Comparison of ENCODE assay signal across 9 mouse cellular contexts in genomic region chr8:13548831-13549230, GRCm38 (mm10). TPM values are rescaled to one million over a fixed set of nuclear protein-coding genes. Genes with fewer than 3 reads are reported as not detected.
A peak's percentile ranks its signal among the peaks of the same experiment; 100 is the strongest.
DNase-seq lines count a peak whose midpoint lies in the region; ATAC-seq and TF ChIP-seq lines count a peak whose summit lies in the region.
"Had no signal": no experiment of that assay in that cellular context is flagged by ENCODE, and none has a peak within 500 bp of the region (broad histone marks: within the 10 kb centered on the region; RNA-seq: fewer than 3 reads in every experiment).

No protein-coding gene starts in this region.

- peak overlapping the region; percentile 44 for H3K4me2 ChIP-seq in CH12.LX (ENCODE audit: insufficient read depth, low read depth, poor library complexity, severe bottlenecking)
- no peak overlapping the region for H3K4me2 ChIP-seq in forebrain, embryonic 11.5 days (ENCODE audit: low read depth, low read length, severe bottlenecking)
- no peak overlapping the region for H3K4me2 ChIP-seq in midbrain, embryonic 13.5 days (replicated peaks)

- H3K27me3 ChIP-seq in CH12.LX (replicated peaks), result no peaks in the 10 kb centered on the region
- no peaks in the 10 kb centered on the region for H3K27me3 ChIP-seq in forebrain, embryonic 11.5 days (ENCODE audit: control insufficient read depth, insufficient read depth, low read length)
- H3K27me3 ChIP-seq in midbrain, embryonic 13.5 days, result no peaks in the 10 kb centered on the region

- H3K4me3 ChIP-seq in CH12.LX (replicated peaks in 1 of 3; ENCODE audit: low read depth in 2 of 3, low read length in 2 of 3, poor library complexity in 1 of 3), result peak overlapping the region; percentile 20 to 44 (median 34)
- no peak overlapping the region for H3K4me3 ChIP-seq in forebrain, embryonic 11.5 days (ENCODE audit: low read depth, low read length)
- no peak overlapping the region for H3K4me3 ChIP-seq in midbrain, embryonic 13.5 days (replicated peaks)

- DNase-seq in adrenal gland, adult 2 months, result peak; percentile 53
- no peak for DNase-seq in adrenal gland, adult 18-20 months (ENCODE audit: low spot score in 2 of 2)
- peak; percentile 83 for DNase-seq in CH12.LX (ENCODE audit: extremely low read depth)
- peak; percentile 83 for DNase-seq in fat pad, adult 2 months (ENCODE audit: extremely low read depth, low read depth, low spot score)
- peak; percentile 64 for DNase-seq in kidney, adult 9 months
- peak; percentile 57 for DNase-seq in lung, postnatal 25 days (ENCODE audit: low spot score)
- DNase-seq in forebrain, embryonic 11.5 days (ENCODE audit: low spot score), result no peak

- peak overlapping the region; percentile 63 for H3K27ac ChIP-seq in CH12.LX (ENCODE audit: insufficient read depth, low read depth)
- no peak overlapping the region for H3K27ac ChIP-seq in forebrain, embryonic 11.5 days (ENCODE audit: low read depth, low read length)
- H3K27ac ChIP-seq in midbrain, embryonic 13.5 days, result no peak overlapping the region

- dilution Hi-C loops in CH12.LX (cut with MboI; ENCODE audit: extremely low pct_ligation_motif_present, extremely low pct_unique_long_range_greater_than_20kb, low sequenced_read_pairs), result no loop called here

- H3K36me3 ChIP-seq in CH12.LX (replicated peaks in 1 of 2; ENCODE audit: control insufficient read depth in 1 of 2, insufficient read depth in 1 of 2, low read length in 1 of 2), result no peaks in the 10 kb centered on the region
- H3K36me3 ChIP-seq in forebrain, embryonic 11.5 days (ENCODE audit: control insufficient read depth, insufficient read depth, low read length), result no peaks in the 10 kb centered on the region
- H3K36me3 ChIP-seq in midbrain, embryonic 13.5 days, result no peaks in the 10 kb centered on the region

- TF ChIP-seq EP300 in CH12.LX (IDR thresholded peaks at IDR 0.05; ENCODE audit: low read length), result peak; percentile 82

- WGBS in forebrain, embryonic 11.5 days, result 62% methylated on average over 9 of the region's 9 CpGs
- 55% methylated on average over 9 of the region's 9 CpGs for WGBS in midbrain, embryonic 13.5 days

- peak; percentile 57; the same call in 1 of the 2 replicates for TF ChIP-seq POLR2A in CH12.LX (IDR thresholded peaks at IDR 0.05; ENCODE audit: low read depth, low read length)

- H3K9ac ChIP-seq in CH12.LX (ENCODE audit: insufficient read depth, low read depth), result peak overlapping the region; percentile 50
- no peak overlapping the region for H3K9ac ChIP-seq in forebrain, embryonic 11.5 days (ENCODE audit: low read length)
- H3K9ac ChIP-seq in midbrain, embryonic 13.5 days (replicated peaks), result no peak overlapping the region

- TF ChIP-seq CTCF in CH12.LX (conservative IDR thresholded peaks at IDR 0.05 in 1 of 2, IDR thresholded peaks at IDR 0.05 in 1 of 2; ENCODE audit: low read depth in 2 of 2, low read length in 2 of 2), result no peak

- ATAC-seq in forebrain, embryonic 11.5 days (replicated peaks; ENCODE audit: low FRiP score), result no peak
- no peak for ATAC-seq in midbrain, embryonic 13.5 days

- no peak for TF ChIP-seq RAD21 in CH12.LX (IDR thresholded peaks at IDR 0.05; ENCODE audit: low read depth, low read length)

- in situ Hi-C loops in CH12.LX (cut with MboI; ENCODE audit: low pct_ligation_motif_present, low pct_unique_long_range_greater_than_20kb, low sequenced_read_pairs), result no loop called here

- peaks cover 5% of the 10 kb centered on the region for H3K9me3 ChIP-seq in CH12.LX (replicated peaks; ENCODE audit: low read length)
- H3K9me3 ChIP-seq in forebrain, embryonic 11.5 days (ENCODE audit: control insufficient read depth, low read length), result no peaks in the 10 kb centered on the region
- H3K9me3 ChIP-seq in midbrain, embryonic 13.5 days, result peaks cover 3% of the 10 kb centered on the region; the same call in 1 of the 2 replicates

- H3K79me2 ChIP-seq in CH12.LX (replicated peaks; ENCODE audit: control insufficient read depth, extremely low read depth, insufficient read depth, poor library complexity, severe bottlenecking), result no peaks in the 10 kb centered on the region

- peaks cover 20 to 44% of the 10 kb centered on the region in 2 experiments for H3K4me1 ChIP-seq in CH12.LX (ENCODE audit: control insufficient read depth in 1 of 2, insufficient read depth in 2 of 2)
- H3K4me1 ChIP-seq in forebrain, embryonic 11.5 days (replicated peaks; ENCODE audit: control insufficient read depth, insufficient read depth, low read length), result no peaks in the 10 kb centered on the region
- no peaks in the 10 kb centered on the region for H3K4me1 ChIP-seq in midbrain, embryonic 13.5 days (replicated peaks)

TF ChIP-seq in CH12.LX, 34 proteins besides CTCF, POLR2A, EP300 and RAD21:
- TF ChIP-seq JUND (conservative IDR thresholded peaks at IDR 0.05; ENCODE audit: low read depth, low read length), result no peak
- TF ChIP-seq NELFE (IDR thresholded peaks at IDR 0.05; ENCODE audit: low read depth, low read length), result no peak
- TF ChIP-seq ELF1 (IDR thresholded peaks at IDR 0.05; ENCODE audit: low read depth, low read length), result no peak
- no peak for TF ChIP-seq JUN (IDR thresholded peaks at IDR 0.05; ENCODE audit: insufficient read depth, low read depth, low read length)
- TF ChIP-seq RCOR1 (conservative IDR thresholded peaks at IDR 0.05; ENCODE audit: low read depth, low read length), result peak; percentile 70
- TF ChIP-seq MAX (IDR thresholded peaks at IDR 0.05; ENCODE audit: low read length), result peak; percentile 57
- TF ChIP-seq MXI1 (IDR thresholded peaks at IDR 0.05; ENCODE audit: low read depth, low read length), result no peak; the same call in 1 of the 2 replicates
- TF ChIP-seq MEF2A (IDR thresholded peaks at IDR 0.05; ENCODE audit: borderline replicate concordance, low read depth, low read length), result no peak; the same call in 1 of the 2 replicates
- TF ChIP-seq MAZ (IDR thresholded peaks at IDR 0.05; ENCODE audit: low read depth, low read length), result no peak
- TF ChIP-seq IRF4 (IDR thresholded peaks at IDR 0.05; ENCODE audit: low read depth, low read length), result peak; percentile 80
- TF ChIP-seq E2F4 (IDR thresholded peaks at IDR 0.05; ENCODE audit: insufficient replicate concordance, low read depth, low read length), result no peak
- 0 out of 2 replicates have a peak, but pooled peaks have one; percentile 31 for TF ChIP-seq MAFK (IDR thresholded peaks at IDR 0.05; ENCODE audit: insufficient replicate concordance, low read length)
- 0 out of 2 replicates have a peak, but pooled peaks have one; percentile 16 for TF ChIP-seq UBTF (IDR thresholded peaks at IDR 0.05; ENCODE audit: low read depth, low read length)
- TF ChIP-seq MYC (IDR thresholded peaks at IDR 0.05; ENCODE audit: low read depth, low read length), result no peak
- TF ChIP-seq ZC3H11A (IDR thresholded peaks at IDR 0.05; ENCODE audit: low read depth, low read length), result no peak
- peak; percentile 66 for TF ChIP-seq TBP (conservative IDR thresholded peaks at IDR 0.05; ENCODE audit: low read depth, low read length)
- TF ChIP-seq HCFC1 (IDR thresholded peaks at IDR 0.05; ENCODE audit: low read depth, low read length), result no peak; the same call in 1 of the 2 replicates
- TF ChIP-seq BHLHE40 (IDR thresholded peaks at IDR 0.05; ENCODE audit: low read depth, low read length), result peak; percentile 69
- peak; percentile 71; the same call in 1 of the 2 replicates for TF ChIP-seq TCF12 (IDR thresholded peaks at IDR 0.05; ENCODE audit: low read depth, low read length)
- TF ChIP-seq CHD1 (IDR thresholded peaks at IDR 0.05; ENCODE audit: low read depth, low read length), result peak; percentile 100

RNA-seq across cellular contexts. Expression of gene 1700029H14Rik, which starts 13.4 kb away (rescaled TPM):
- total RNA-seq in adrenal gland, adult 2 months (2021), result not detected
- not detected in 2 replicates for polyA plus RNA-seq in adrenal gland, adult 2 months (2012; rRNA removed)
- total RNA-seq in adrenal gland, adult 18-20 months (2021), result not detected
- not detected in 2 replicates for total RNA-seq in CH12.LX (2012; rRNA removed)
- total RNA-seq in CH12.LX (2014; rRNA removed), result not detected in 2 replicates
- not detected in 2 replicates for polyA plus RNA-seq in CH12.LX (2012; ENCODE audit: insufficient read length, low read depth)
- not detected in 2 replicates for polyA plus RNA-seq in forebrain, embryonic 11.5 days (2014; fragmentation: Nextera tagmentation; extraction: Ambion mirVana)
- polyA plus RNA-seq in midbrain, embryonic 13.5 days (2015; fragmentation: Nextera tagmentation; extraction: Ambion mirVana), result not detected in 2 replicates
- polyA plus RNA-seq: C2C12 had no signal

RNA-seq across cellular contexts. Expression of gene Gas6, which starts 54.5 kb away (rescaled TPM):
- 100 to 1,000 TPM; 127 to 450 TPM for total RNA-seq in adrenal gland, adult 2 months (2021)
- polyA plus RNA-seq in adrenal gland, adult 2 months (2012; rRNA removed), result 260 and 429 TPM in 2 replicates
- total RNA-seq in adrenal gland, adult 18-20 months (2021), result 100 to 1,000 TPM; 100 to 394 TPM
- not detected in 2 replicates for total RNA-seq in CH12.LX (2012; rRNA removed)
- not detected in 2 replicates for total RNA-seq in CH12.LX (2014; rRNA removed)
- not detected in 2 replicates for polyA plus RNA-seq in CH12.LX (2012; ENCODE audit: insufficient read length, low read depth)
- 9.8 and 10.5 TPM in 2 replicates for polyA plus RNA-seq in forebrain, embryonic 11.5 days (2014; fragmentation: Nextera tagmentation; extraction: Ambion mirVana)
- polyA plus RNA-seq in midbrain, embryonic 13.5 days (2015; fragmentation: Nextera tagmentation; extraction: Ambion mirVana), result 13.8 and 15.9 TPM in 2 replicates

Comparison
In these comparisons a context has a peak if more than half of its experiments do, and no peak if none do; other contexts are left out.
1. DNase-seq: peak in adrenal gland, adult 2 months (single experiment), CH12.LX (single experiment), fat pad, adult 2 months (single experiment), kidney, adult 9 months (single experiment) and lung, postnatal 25 days (single experiment); none in adrenal gland, adult 18-20 months (0 of 2) and forebrain, embryonic 11.5 days (single experiment).
2. H3K4me3 ChIP-seq: peak in CH12.LX (3 of 3); none in forebrain, embryonic 11.5 days (single experiment) and midbrain, embryonic 13.5 days (single experiment).
3. RNA of gene Gas6, which starts 54.5 kb away (polyA plus RNA-seq): 260 to 429 TPM in adrenal gland, adult 2 months; 13.8 to 15.9 TPM in midbrain, embryonic 13.5 days, 9.8 to 10.5 TPM in forebrain, embryonic 11.5 days and not detected in CH12.LX; every median in the first group is over 10 times any median in the second.